Mouse (Mus musculus) E14TG2a.4 (cell line): ENCODE data around the gene Tsg101.

ENCODE experiments used
- CTCF ChIP-seq: conservative IDR thresholded peaks from 2 replicates; pipeline ENCODE4 v1.5.1; 2014; ENCODE audit warnings: low read length
- NANOG ChIP-seq: IDR thresholded peaks from 2 replicates; pipeline ENCODE4 v1.6.1; 2014; ENCODE audit warnings: borderline replicate concordance, low read length, mixed read lengths
- POU5F1 ChIP-seq: IDR thresholded peaks from 2 replicates; pipeline ENCODE4 v1.6.1; 2014; ENCODE audit warnings: low read length, borderline replicate concordance

GRCm38 (mm10) chr7:46857436-46857835, 62.3 kb downstream of the Tsg101 start:
- TF ChIP-seq CTCF, result no peak
- TF ChIP-seq POU5F1, result no peak
- no peak for TF ChIP-seq NANOG
